Mouse (Mus musculus) stomach, postnatal 0 days (tissue): ENCODE measurements around the gene Sptlc2.

Experiments
- CTCF ChIP-seq: IDR thresholded peaks from 2 replicates; pipeline ENCODE4 v1.5.1; 2016; ENCODE audit warnings: antibody characterized with exemption, low read depth, mild to moderate bottlenecking, moderate library complexity
- EP300 ChIP-seq: optimal IDR thresholded peaks from 2 replicates; pipeline ENCODE3; 2016; ENCODE audit warnings: antibody characterized with exemption

GRCm38 (mm10) chr12:87256629-87257028 is 131.5 kb downstream of the Sptlc2 start:
- TF ChIP-seq CTCF (no peak), EP300 (no peak)
